Mouse (Mus musculus) cerebellum, postnatal 10 days (tissue): ENCODE measurements around the gene Btc.

Source experiments
- DNase-seq, 2 experiments: peaks; one replicate each; pipeline ENCODE4 v3.0.0; 2021; ENCODE audit warnings: mixed read lengths in 2 of 2

Gene Btc

GRCm38 (mm10) chr5:91320348-91320747 is 82.4 kb downstream of the Btc start:
- no peak for DNase-seq

- no peak for DNase-seq
Observed at GRCm38 (mm10) chr5:91313971-91314370, 88.8 kb downstream of the Btc start.

- DNase-seq, result no peak
Observed at GRCm38 (mm10) chr5:91311767-91312166, 91.0 kb downstream of the Btc start.

- DNase-seq, result no peak
Observed at GRCm38 (mm10) chr5:91308576-91308975, 94.2 kb downstream of the Btc start.

GRCm38 (mm10) chr5:91307907-91308306 is 94.9 kb downstream of the Btc start:
- DNase-seq, result peak; percentile 72 to 77
